Mouse (Mus musculus): ENCODE measurements at regions not wholly inside any gene's neighbourhood (a gene's known extent, or its start where the extent isn't known, plus 50 kb on each side); places are given as distances from the start of the nearest gene placed in this dataset.

DNA sequence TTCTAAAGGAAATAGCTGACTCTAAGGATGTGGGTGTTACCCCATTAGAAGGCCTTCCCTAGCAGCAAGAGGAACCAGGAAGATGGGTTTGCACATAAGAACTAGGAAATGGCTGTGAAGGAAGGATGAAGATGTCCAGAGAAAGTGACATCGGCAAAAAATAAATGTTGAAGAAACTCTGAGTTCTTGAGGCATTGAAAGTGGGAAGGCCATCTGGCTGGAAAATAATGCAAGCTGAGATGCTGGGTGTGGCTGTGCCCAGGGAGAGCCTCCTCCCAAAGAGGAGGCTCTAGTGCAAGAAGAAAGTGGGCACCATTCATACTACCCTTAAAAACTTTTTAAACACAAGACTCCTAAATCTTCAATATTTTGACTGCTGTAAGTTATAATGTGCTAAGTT, 99.9 kb upstream of the F13a1 start:
- no peak for DNase-seq (ENCODE audit: extremely low read depth, insufficient read length, low spot score)

DNA sequence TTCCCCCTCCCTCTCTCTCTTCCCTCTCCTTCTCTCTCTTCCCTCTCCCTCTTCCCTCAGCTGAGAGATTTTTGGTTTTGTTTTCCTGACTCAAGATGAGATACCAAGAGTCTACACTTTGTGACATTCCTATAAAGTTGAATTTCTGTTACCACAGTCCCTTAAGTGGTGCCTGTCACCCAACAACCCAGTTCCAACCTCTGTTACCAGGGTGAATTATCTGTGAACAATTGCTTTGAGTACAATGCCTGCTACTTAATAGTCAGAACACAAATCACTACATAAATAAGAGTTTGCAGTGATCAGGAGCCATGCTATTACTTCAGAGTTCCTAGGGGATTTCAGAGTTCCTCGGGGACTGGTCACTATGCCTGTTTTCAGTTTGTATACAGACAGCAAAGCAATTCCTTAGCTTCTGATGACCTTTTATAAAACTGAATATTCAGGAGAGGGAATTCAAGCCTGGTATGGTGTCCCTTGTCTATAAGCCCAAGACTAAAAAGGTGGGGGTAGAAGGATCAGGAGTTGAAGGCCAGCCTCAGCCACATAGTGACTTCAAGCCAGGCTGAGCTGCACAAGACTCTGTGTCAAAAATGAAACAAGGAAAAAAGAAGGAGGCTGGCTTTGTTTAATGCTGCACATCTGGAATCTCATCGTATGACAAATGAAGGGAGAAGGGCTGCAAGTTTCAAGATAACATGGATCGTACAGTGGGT, 99.2 kb upstream of the F13a1 start:
- DNase-seq (ENCODE audit: extremely low read depth, insufficient read length, low spot score), result no peak

DNA sequence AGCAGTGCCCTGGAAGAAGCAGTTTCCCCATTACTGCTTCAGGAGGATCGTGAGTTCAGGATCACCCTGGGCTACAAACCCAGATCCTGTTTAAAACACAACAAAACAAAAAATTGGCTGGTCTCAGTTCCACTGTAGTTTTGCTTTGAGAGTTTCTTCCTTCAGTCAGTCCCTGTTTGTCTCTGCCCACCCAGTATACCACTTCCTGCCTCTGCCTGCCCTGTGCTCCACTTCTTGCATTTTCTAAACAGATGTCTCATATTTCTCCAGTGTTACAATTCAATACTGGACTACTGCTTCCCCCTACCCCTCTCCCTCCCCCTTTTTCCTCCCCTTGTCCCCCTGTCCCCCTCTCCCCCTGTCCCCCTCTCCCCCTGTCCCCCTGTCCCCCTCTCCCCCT, 98.6 kb upstream of the F13a1 start:
- no peak for DNase-seq (ENCODE audit: extremely low read depth, insufficient read length, low spot score)

DNA sequence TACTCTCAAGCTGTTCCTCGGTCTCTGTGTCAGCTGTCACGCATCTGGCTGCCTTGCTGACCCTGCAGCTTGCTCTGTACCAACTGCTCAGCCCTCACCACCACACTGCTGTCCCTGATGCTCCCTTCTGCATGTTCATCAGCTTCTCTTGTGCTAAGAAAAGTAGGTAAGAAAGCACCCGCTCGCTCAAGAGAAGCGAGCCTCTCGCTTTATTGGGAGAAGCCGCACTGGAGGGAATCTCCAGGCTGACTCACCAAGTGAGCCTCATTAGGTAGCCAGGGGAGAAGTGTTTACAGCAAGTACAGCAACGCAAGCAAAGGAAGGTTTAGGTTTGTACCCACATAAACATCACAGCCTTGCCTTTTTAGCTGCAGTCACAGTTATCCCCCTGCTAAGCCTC, 97.7 kb upstream of the F13a1 start:
- DNase-seq (ENCODE audit: extremely low read depth, insufficient read length, low spot score), result no peak

DNA sequence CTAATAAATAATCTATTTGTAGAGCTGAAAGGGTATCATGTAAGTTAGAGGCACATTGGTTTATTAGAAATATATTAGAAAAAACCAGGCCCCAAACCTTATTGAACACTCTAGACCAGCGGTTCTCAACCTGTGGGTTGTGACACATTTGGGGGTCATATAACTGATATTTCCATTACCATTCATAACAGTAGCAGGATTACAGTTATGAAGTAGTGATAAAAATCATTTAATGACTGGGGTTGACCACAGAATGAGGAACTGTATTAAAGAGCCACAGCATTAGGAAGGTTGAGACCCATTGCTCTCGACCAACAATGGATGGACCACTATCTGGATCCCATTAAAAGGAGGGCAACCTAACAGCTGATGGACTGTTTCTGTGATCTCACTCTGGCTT, 92.8 kb upstream of the F13a1 start:
- DNase-seq (ENCODE audit: extremely low read depth, insufficient read length, low spot score), result no peak

DNA sequence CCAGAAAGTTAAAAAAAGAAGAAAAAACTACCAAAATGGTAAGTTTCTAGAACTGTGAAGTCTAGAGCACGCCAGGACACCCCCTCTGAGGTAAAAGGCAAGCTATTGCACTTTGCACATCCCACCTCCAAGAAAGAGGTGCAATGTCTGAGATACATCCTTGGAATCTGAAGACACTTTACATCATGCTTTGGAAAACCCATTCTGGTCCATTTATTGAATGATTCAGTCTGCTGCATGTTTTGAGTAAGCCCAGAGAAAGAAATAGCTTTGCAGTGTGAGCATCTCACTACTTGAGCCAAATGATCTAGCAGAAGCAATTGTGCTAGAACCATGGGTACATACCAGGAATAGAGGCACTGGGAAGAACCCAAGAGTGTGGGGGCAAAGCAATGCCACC, 85.1 kb upstream of the F13a1 start:
- no peak for DNase-seq (ENCODE audit: extremely low read depth, insufficient read length, low spot score)

DNA sequence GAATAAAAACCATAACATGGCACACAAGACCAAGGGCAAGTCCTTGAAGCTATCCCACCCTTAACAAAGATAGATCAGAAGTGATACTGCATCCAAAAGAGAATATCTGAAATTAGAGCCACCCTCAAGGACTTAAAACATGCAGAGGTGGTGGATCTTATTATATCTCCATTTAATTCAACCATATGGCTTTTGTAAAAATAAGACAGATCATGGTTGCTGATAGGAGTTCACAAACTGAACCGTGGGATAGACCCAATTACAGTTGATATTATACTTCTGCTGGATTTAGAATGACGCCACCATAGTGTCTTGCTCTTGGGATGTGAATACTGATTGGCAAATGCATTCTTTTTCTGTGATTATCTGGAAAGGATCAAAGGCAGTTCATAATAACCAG, 84.5 kb upstream of the F13a1 start:
- no peak for DNase-seq (ENCODE audit: extremely low read depth, insufficient read length, low spot score)

DNA sequence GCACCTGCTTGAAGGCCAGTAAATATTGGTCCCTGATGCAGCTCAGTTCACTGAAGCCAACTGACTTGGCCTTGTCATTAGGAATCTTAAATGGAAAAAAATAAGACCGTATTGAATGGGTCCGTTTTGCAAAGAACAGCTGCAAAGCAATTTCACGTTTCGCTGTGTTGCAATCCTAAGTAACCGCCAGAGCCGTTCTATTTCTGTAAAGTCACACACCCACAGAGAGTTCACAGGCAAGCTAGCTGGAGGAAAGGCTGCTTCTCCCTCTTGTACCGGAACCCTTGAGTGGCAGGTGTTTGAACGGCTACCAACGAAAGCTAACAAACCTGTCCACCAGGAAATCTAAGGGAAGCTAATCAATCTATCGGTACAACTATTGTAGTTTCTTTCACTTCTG, 80.6 kb upstream of the F13a1 start:
- no peak for DNase-seq (ENCODE audit: extremely low read depth, insufficient read length, low spot score)

DNA sequence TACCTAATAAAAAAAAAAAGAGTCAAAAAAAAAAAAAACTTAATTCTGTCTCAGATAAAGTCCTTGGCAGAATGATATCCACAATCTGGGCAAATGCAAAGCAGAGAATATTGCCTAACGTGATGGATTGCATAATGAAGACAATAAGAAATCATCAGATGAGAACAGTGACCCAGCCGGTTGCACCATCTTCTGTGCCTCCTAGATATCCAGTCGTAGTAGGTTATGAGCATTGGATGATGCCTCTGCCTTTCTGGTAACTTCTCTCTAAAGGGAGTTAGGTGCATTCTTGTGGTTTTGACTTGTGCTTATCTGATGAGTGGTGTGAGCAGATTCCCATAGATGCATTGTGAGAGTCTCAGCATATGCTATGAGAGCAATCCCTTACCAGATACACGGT, 71.6 kb upstream of the F13a1 start:
- no peak for DNase-seq (ENCODE audit: extremely low read depth, insufficient read length, low spot score)

DNA sequence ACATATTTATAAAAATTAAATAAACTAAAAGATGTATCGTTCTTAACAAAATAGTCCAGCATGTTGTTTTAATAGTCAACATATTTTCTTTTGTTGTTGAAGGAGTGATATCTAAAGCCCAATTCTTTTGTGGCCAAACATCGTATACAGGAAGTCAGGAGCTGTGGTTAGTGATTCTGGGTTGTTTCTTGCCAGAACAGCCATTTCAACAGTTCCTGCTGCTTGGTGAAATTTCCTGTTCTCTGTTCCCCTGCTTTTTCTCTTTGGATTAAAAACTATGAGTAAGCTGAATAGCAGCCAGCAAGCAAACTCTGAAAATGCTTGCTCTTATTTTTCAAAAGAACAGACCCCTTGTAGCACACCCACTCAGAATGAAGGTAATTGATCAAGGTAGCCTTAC, 70.2 kb upstream of the F13a1 start:
- no peak for DNase-seq (ENCODE audit: extremely low read depth, insufficient read length, low spot score)

DNA sequence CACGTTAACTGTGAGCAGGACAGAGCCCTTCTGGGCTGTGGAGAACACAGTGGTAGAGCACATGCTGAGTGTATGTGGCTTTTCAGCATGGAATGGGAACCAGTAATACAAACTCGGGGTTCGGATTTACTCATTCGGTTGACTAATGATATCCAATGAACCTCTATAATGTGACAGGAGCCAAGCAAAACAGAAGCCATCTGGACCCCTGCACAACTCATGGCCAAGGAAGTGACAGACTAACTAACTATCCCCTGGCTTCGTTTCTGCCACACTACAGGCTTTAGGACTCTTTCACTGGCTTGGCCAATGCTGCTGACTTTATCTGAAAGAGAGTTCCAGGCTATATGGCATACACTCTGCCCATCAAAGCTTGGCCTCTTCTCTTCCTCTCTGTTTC, 64.3 kb upstream of the F13a1 start:
- no peak for DNase-seq (ENCODE audit: extremely low read depth, insufficient read length, low spot score)

DNA sequence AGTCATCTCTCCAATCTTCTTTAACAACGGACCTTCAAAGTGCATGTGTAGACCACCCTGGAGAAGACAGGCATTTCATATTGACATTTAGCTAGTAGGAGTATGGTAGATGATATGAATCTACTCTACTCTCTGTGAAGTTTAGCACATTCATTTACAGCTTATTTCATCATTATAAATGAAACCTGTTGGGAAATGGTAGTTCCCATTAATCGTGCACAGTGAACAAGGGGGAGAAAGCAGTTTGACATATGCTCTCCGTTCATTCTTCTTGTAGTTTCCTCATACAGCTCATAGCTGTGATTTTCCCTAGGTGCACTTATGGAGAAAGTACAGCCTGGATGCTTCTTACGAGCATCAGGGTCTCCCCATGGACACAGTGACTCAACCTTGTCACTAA, 61.7 kb upstream of the F13a1 start:
- DNase-seq (ENCODE audit: extremely low read depth, insufficient read length, low spot score), result no peak

DNA sequence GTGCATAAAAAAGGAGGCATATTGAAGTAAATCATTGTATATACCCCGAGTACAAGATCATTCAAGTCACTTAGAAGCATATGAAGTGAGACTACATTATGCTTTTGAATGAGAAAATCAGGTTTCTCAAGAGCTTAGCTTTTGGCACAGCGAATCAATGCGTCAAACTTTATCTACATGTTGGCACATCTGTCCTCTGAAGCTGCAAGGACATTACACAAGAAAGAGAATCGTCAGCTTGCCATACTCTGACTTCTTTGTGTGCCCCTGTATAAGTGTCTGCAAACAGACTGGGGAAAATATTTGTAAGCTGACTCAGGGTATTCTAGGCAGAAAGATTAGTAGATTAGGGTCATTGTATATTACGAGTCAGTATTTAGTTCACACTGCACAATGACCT, 57.7 kb upstream of the F13a1 start:
- no peak for DNase-seq (ENCODE audit: extremely low read depth, insufficient read length, low spot score)

DNA sequence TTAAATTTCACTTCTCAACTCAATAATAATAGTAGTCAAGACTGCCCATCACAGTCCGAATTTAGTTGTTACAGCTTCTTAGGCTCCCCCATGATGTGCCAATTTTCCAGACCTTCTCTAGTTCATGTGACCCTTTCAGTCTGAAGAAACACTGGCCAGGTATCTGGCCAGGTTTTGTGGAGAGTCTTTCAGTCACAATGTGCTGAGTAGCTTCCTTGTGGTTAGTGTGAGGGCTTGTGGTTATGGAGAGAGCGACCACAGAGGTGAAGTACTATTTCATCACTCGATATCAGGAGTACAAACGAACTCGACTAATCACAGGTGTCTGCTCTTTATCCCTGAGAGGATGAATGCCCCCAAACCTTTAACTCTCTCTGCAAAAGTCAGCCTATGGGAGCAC, 56.0 kb upstream of the F13a1 start:
- DNase-seq (ENCODE audit: extremely low read depth, insufficient read length, low spot score), result no peak

DNA sequence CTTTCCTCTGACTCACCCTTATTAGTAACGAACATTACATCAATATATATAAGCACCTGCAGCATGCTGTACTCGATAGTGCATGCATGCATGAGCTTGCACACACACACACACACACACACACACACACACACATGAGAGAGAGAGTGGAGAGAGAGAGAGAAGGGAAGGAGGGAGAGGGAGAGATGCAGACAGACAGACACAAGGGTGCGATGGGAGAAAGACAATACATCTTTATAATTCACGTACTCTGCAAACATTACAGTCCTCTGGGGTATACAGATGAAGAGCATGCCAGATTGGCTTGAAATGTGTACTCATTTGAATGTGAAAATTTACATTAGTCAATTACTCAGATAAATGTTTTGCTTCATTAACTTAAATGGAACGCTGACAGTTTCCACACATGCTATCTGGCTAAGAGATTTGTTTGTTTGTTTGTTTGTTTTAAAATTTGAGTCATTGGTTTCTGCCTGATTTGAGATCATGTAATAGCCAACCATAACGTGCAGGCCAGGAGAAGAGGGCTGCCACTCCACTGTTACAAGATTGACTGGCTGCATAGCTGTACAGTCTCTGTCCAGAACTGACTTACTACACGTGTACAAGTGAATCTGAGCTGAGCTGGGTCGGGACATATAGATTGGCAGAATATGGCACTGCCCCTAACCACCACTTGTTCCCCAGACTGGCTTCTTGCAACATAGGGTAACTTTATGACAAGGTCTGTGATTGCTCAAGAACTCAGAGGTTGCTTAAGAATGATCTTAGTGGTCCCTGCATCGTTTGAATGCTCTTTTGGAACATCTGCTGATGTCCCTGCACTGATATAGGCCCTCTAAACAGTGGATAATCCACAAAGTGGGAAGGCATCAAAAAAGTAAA, 54.6 kb upstream of the F13a1 start:
- DNase-seq (ENCODE audit: extremely low read depth, insufficient read length, low spot score), result no peak

DNA sequence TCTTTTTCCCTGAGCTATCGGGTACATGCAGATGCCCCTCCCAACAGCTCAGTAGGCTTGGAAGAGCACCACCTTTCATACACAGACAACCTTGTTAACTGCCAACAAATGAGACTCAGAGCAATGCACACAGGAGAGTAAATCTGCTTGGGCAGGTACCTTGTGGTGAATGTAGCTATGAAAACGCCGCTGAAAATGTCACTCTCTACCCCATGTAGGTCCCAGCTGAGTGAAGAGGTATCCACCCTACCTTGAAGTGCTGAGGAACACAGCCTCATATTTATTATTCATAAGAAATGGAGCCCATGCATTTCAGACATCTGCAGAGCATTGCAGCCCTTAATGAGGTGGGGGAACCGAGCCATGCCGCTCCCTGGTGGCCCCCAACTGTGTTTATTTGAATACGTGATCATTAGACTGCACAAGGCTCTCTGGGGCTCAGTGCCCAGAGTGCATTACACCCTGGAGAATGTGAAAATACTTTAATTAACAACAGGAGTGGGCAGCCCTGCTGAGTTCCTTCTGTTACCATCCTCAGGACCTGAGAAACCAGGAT, 53.8 kb upstream of the F13a1 start:
- DNase-seq (ENCODE audit: extremely low read depth, insufficient read length, low spot score), result no peak

DNA sequence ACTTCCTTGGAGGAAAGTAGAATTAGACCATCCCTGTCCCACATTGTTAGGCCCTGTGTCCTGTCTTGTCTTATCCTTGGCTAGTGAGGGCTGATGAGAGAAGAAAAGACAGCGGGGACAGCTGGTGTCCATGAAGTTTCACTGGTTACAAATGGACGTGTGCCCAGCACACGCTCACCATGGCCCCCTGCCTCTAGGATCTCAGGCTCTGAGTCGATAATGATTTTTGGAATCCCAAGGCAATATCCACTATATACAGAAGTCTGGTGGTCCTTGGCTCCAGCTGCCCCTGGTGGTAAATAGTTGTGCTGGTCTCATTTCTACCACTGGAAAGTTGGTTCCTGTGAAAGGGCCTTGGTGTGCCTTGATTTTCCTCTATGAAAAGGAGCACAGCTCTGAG, 51.7 kb upstream of the F13a1 start:
- DNase-seq (ENCODE audit: extremely low read depth, insufficient read length, low spot score), result no peak
